Mouse (Mus musculus): ENCODE data around the gene Car8. TPM values are rescaled to one million over a fixed set of nuclear protein-coding genes. Genes with fewer than 3 reads are reported as not detected.

Gene Car8
- 0.67 to 0.85 TPM in 2 of 3 replicates, not detected in the other for total RNA-seq (2017)

GRCm38 (mm10) chr4:8238560-8239305 lies at the start of gene Car8:
Gene Car8, minus strand, starts transcription at chr4:8239041.
- ATAC-seq (replicated peaks; ENCODE audit: insufficient number of reproducible peaks, low FRiP score, low TSS enrichment, poor library complexity, severe bottlenecking): no peak

GRCm38 (mm10) chr4:8284934-8285333 lies 46.1 kb upstream of the Car8 start:
- ATAC-seq (replicated peaks; ENCODE audit: insufficient number of reproducible peaks, low FRiP score, low TSS enrichment, poor library complexity, severe bottlenecking): no peak

GRCm38 (mm10) chr4:8278159-8278558 lies 39.3 kb upstream of the Car8 start:
- no peak for ATAC-seq (replicated peaks; ENCODE audit: insufficient number of reproducible peaks, low FRiP score, low TSS enrichment, poor library complexity, severe bottlenecking)

- no peak for ATAC-seq (replicated peaks; ENCODE audit: insufficient number of reproducible peaks, low FRiP score, low TSS enrichment, poor library complexity, severe bottlenecking)
Measured at GRCm38 (mm10) chr4:8249805-8250204, 11.0 kb upstream of the Car8 start.

- no peak for ATAC-seq (replicated peaks; ENCODE audit: insufficient number of reproducible peaks, low FRiP score, low TSS enrichment, poor library complexity, severe bottlenecking)
Measured at GRCm38 (mm10) chr4:8245495-8246063, 6.7 kb upstream of the Car8 start.

GRCm38 (mm10) chr4:8245062-8245461 lies 6.2 kb upstream of the Car8 start:
- no peak for ATAC-seq (replicated peaks; ENCODE audit: insufficient number of reproducible peaks, low FRiP score, low TSS enrichment, poor library complexity, severe bottlenecking)

- no peak for ATAC-seq (replicated peaks; ENCODE audit: insufficient number of reproducible peaks, low FRiP score, low TSS enrichment, poor library complexity, severe bottlenecking)
Measured at GRCm38 (mm10) chr4:8239699-8240098, 858 bp upstream of the Car8 start.

GRCm38 (mm10) chr4:8239306-8239670 lies 447 bp upstream of the Car8 start:
- ATAC-seq (replicated peaks; ENCODE audit: insufficient number of reproducible peaks, low FRiP score, low TSS enrichment, poor library complexity, severe bottlenecking): no peak

GRCm38 (mm10) chr4:8232393-8233111 lies 6.3 kb downstream of the Car8 start:
- no peak for ATAC-seq (replicated peaks; ENCODE audit: insufficient number of reproducible peaks, low FRiP score, low TSS enrichment, poor library complexity, severe bottlenecking)

- ATAC-seq (replicated peaks; ENCODE audit: insufficient number of reproducible peaks, low FRiP score, low TSS enrichment, poor library complexity, severe bottlenecking): no peak
Measured at GRCm38 (mm10) chr4:8231291-8231871, 7.5 kb downstream of the Car8 start.

- no peak for ATAC-seq (replicated peaks; ENCODE audit: insufficient number of reproducible peaks, low FRiP score, low TSS enrichment, poor library complexity, severe bottlenecking)
Measured at GRCm38 (mm10) chr4:8229661-8230298, 9.1 kb downstream of the Car8 start.

- ATAC-seq (replicated peaks; ENCODE audit: insufficient number of reproducible peaks, low FRiP score, low TSS enrichment, poor library complexity, severe bottlenecking): no peak
Measured at GRCm38 (mm10) chr4:8218941-8219340, 19.9 kb downstream of the Car8 start.

- ATAC-seq (replicated peaks; ENCODE audit: insufficient number of reproducible peaks, low FRiP score, low TSS enrichment, poor library complexity, severe bottlenecking): no peak
Measured at GRCm38 (mm10) chr4:8218004-8218403, 20.8 kb downstream of the Car8 start.

GRCm38 (mm10) chr4:8217272-8217671 lies 21.6 kb downstream of the Car8 start:
- ATAC-seq (replicated peaks; ENCODE audit: insufficient number of reproducible peaks, low FRiP score, low TSS enrichment, poor library complexity, severe bottlenecking): no peak

GRCm38 (mm10) chr4:8216551-8216950 lies 22.3 kb downstream of the Car8 start:
- ATAC-seq (replicated peaks; ENCODE audit: insufficient number of reproducible peaks, low FRiP score, low TSS enrichment, poor library complexity, severe bottlenecking): no peak

- no peak for ATAC-seq (replicated peaks; ENCODE audit: insufficient number of reproducible peaks, low FRiP score, low TSS enrichment, poor library complexity, severe bottlenecking)
Measured at GRCm38 (mm10) chr4:8213661-8214060, 25.2 kb downstream of the Car8 start.

- ATAC-seq (replicated peaks; ENCODE audit: insufficient number of reproducible peaks, low FRiP score, low TSS enrichment, poor library complexity, severe bottlenecking): no peak
Measured at GRCm38 (mm10) chr4:8212873-8213569, 25.8 kb downstream of the Car8 start.

GRCm38 (mm10) chr4:8210452-8210851 lies 28.4 kb downstream of the Car8 start:
- no peak for ATAC-seq (replicated peaks; ENCODE audit: insufficient number of reproducible peaks, low FRiP score, low TSS enrichment, poor library complexity, severe bottlenecking)

- no peak for ATAC-seq (replicated peaks; ENCODE audit: insufficient number of reproducible peaks, low FRiP score, low TSS enrichment, poor library complexity, severe bottlenecking)
Measured at GRCm38 (mm10) chr4:8207924-8208323, 30.9 kb downstream of the Car8 start.

Data from monocyte, adult 5-6 weeks (primary cell).